Mouse (Mus musculus) 3T3-L1 (cell line): Measurements from ENCODE around the gene Bend6.
"Not testable (repeated sequence)": the region's sequence is repeated elsewhere in the genome, so short reads cannot be mapped to it uniquely, and the experiment has no call there.

Experiments
- DNase-seq: peaks from one replicate; pipeline ENCODE4 v3.0.0-alpha.2; 2015; ENCODE audit warnings: low read depth, low spot score

Bend6 gene

GRCm38 (mm10) chr1:33906927-33907326 is 689 bp downstream of the Bend6 start:
- no peak for DNase-seq

GRCm38 (mm10) chr1:33906216-33906615 is 1.4 kb downstream of the Bend6 start:
- DNase-seq: no peak

- no peak for DNase-seq
Observed at GRCm38 (mm10) chr1:33903587-33903986, 4.0 kb downstream of the Bend6 start.

- peak; percentile 96 for DNase-seq
Observed at GRCm38 (mm10) chr1:33900175-33900574, 7.4 kb downstream of the Bend6 start.

GRCm38 (mm10) chr1:33898373-33898772 is 9.2 kb downstream of the Bend6 start:
- no peak for DNase-seq

- no peak for DNase-seq
Observed at GRCm38 (mm10) chr1:33897426-33897825, 10.2 kb downstream of the Bend6 start.

- DNase-seq: no peak
Observed at GRCm38 (mm10) chr1:33896666-33897065, 10.9 kb downstream of the Bend6 start.

- no peak for DNase-seq
Observed at GRCm38 (mm10) chr1:33896116-33896515, 11.5 kb downstream of the Bend6 start.

GRCm38 (mm10) chr1:33892784-33893183 is 14.8 kb downstream of the Bend6 start:
- DNase-seq: peak; percentile 81

GRCm38 (mm10) chr1:33883102-33883839 is 24.3 kb downstream of the Bend6 start:
- peak; percentile 79 for DNase-seq

GRCm38 (mm10) chr1:33878170-33878569 is 29.4 kb downstream of the Bend6 start:
- DNase-seq: no peak

GRCm38 (mm10) chr1:33876416-33876815 is 31.2 kb downstream of the Bend6 start:
- no peak for DNase-seq

- peak; percentile 63 for DNase-seq
Observed at GRCm38 (mm10) chr1:33875691-33876090, 31.9 kb downstream of the Bend6 start.

GRCm38 (mm10) chr1:33873561-33873960 is 34.1 kb downstream of the Bend6 start:
- no peak for DNase-seq

- no peak for DNase-seq
Observed at GRCm38 (mm10) chr1:33869437-33869836, 38.2 kb downstream of the Bend6 start.

GRCm38 (mm10) chr1:33869031-33869430 is 38.6 kb downstream of the Bend6 start:
- no peak for DNase-seq

- peak; percentile 27 for DNase-seq
Observed at GRCm38 (mm10) chr1:33846807-33847206, 60.8 kb downstream of the Bend6 start.

GRCm38 (mm10) chr1:33843823-33844222 is 63.8 kb downstream of the Bend6 start:
- DNase-seq: no peak

GRCm38 (mm10) chr1:33838952-33839351 is 68.7 kb downstream of the Bend6 start:
- not testable (repeated sequence) for DNase-seq

GRCm38 (mm10) chr1:33830586-33830985 is 77.0 kb downstream of the Bend6 start:
- no peak for DNase-seq

GRCm38 (mm10) chr1:33817931-33818330 is 89.7 kb downstream of the Bend6 start:
- DNase-seq: no peak

- peak; percentile 88 for DNase-seq
Observed at GRCm38 (mm10) chr1:33813868-33814794, 93.5 kb downstream of the Bend6 start, which contains the start of gene Zfp451. TSS of gene Zfp451 (minus strand) at chr1:33814595.

- DNase-seq: peak; percentile 32
Observed at GRCm38 (mm10) chr1:33813495-33813867, 94.1 kb downstream of the Bend6 start.
